Mouse (Mus musculus) CH12.LX (cell line): ENCODE results near the gene Mdm4. TPM values are rescaled to one million over a fixed set of nuclear protein-coding genes. Genes with fewer than 3 reads are reported as not detected.

ENCODE experiments used
- DNase-seq: peaks from one replicate; pipeline ENCODE4 v3.0.0-alpha.2; 2013; ENCODE audit errors: extremely low read depth
- H3K27ac ChIP-seq: 2 replicates; pipeline ENCODE4 v1.5.1; 2012; ENCODE audit warnings: low read depth, mild to moderate bottlenecking, control low read depth, moderate library complexity; ENCODE audit not compliant: insufficient read depth
- H3K27me3 ChIP-seq: replicated peaks from 2 replicates; pipeline ENCODE3; 2012; ENCODE audit warnings: inconsistent platforms
- H3K36me3 ChIP-seq, 2 experiments: replicated peaks in 1 of 2; 2 replicates each; pipeline versions ENCODE3 to v1.6.1; 2012; ENCODE audit warnings: inconsistent platforms in 1 of 2, low read length in 1 of 2, mild to moderate bottlenecking in 1 of 2, mixed read lengths in 1 of 2, moderate library complexity in 1 of 2; ENCODE audit not compliant: control insufficient read depth in 1 of 2, insufficient read depth in 1 of 2
- H3K4me1 ChIP-seq, 2 experiments: 2 replicates each; pipeline ENCODE4 v1.6.1; 2012; ENCODE audit warnings: inconsistent platforms in 1 of 2, moderate library complexity in 1 of 2; ENCODE audit not compliant: insufficient read depth in 2 of 2, control insufficient read depth in 1 of 2
- H3K4me2 ChIP-seq: 2 replicates; pipeline ENCODE4 v1.6.1; 2012; ENCODE audit warnings: low read depth, mild to moderate bottlenecking, control low read depth; ENCODE audit not compliant: poor library complexity, insufficient read depth, severe bottlenecking
- H3K4me3 ChIP-seq, 3 experiments: fragments of 150-350 bp in 1 of 3; sonication (generic) in 1 of 3; replicated peaks in 1 of 3; 2 replicates each; pipeline versions ENCODE3 to v1.5.1; 2011 to 2012; ENCODE audit warnings: low read depth in 2 of 3, low read length in 2 of 3, mild to moderate bottlenecking in 2 of 3, moderate library complexity in 2 of 3, control low read depth in 1 of 3, improper control_type of control experiment in 1 of 3, inconsistent platforms in 1 of 3, mixed read lengths in 1 of 3; ENCODE audit not compliant: poor library complexity in 1 of 3
- H3K79me2 ChIP-seq: replicated peaks from 2 replicates; pipeline ENCODE4 v1.6.1; 2012; ENCODE audit warnings: mild to moderate bottlenecking, moderate library complexity; ENCODE audit not compliant: control insufficient read depth, poor library complexity, insufficient read depth, severe bottlenecking; ENCODE audit errors: extremely low read depth
- H3K9ac ChIP-seq: 2 replicates; pipeline ENCODE4 v1.6.1; 2012; ENCODE audit warnings: low read depth, mild to moderate bottlenecking, control low read depth, moderate library complexity; ENCODE audit not compliant: insufficient read depth
- H3K9me3 ChIP-seq: replicated peaks from 2 replicates; pipeline ENCODE3; 2012; ENCODE audit warnings: low read length, inconsistent platforms, mixed read lengths
- BHLHE40 ChIP-seq: IDR thresholded peaks from 2 replicates; pipeline ENCODE4 v1.6.1; 2011; ENCODE audit warnings: mild to moderate bottlenecking, low read depth, low read length, improper control_type of control experiment
- CHD2 ChIP-seq: IDR thresholded peaks from 2 replicates; pipeline ENCODE4 v1.6.1; 2011; ENCODE audit warnings: low read length, improper control_type of control experiment
- CTCF ChIP-seq, 2 experiments: IDR thresholded peaks in 1 of 2; conservative IDR thresholded peaks in 1 of 2; 2 replicates each; pipeline ENCODE4 v1.5.1; 2011 to 2012; ENCODE audit warnings: low read depth in 2 of 2, low read length in 2 of 2, improper control_type of control experiment in 1 of 2, inconsistent platforms in 1 of 2, mild to moderate bottlenecking in 1 of 2, moderate library complexity in 1 of 2
- E2F4 ChIP-seq: IDR thresholded peaks from 2 replicates; pipeline ENCODE4 v1.6.1; 2011; ENCODE audit warnings: low read depth, low read length, improper control_type of control experiment; ENCODE audit not compliant: insufficient replicate concordance
- EP300 ChIP-seq: IDR thresholded peaks from 2 replicates; pipeline ENCODE4 v1.6.1; 2011; ENCODE audit warnings: low read length, improper control_type of control experiment
- HCFC1 ChIP-seq: IDR thresholded peaks from 2 replicates; pipeline ENCODE4 v1.6.1; 2012; ENCODE audit warnings: low read depth, mild to moderate bottlenecking, inconsistent platforms, low read length, improper control_type of control experiment
- IRF4 ChIP-seq: IDR thresholded peaks from 2 replicates; pipeline ENCODE4 v1.6.1; 2014; ENCODE audit warnings: low read depth, mild to moderate bottlenecking, inconsistent platforms, low read length, improper control_type of control experiment
- JUND ChIP-seq: conservative IDR thresholded peaks from 2 replicates; pipeline ENCODE4 v1.6.1; 2011; ENCODE audit warnings: low read depth, low read length, improper control_type of control experiment
- MAFK ChIP-seq: IDR thresholded peaks from 2 replicates; pipeline ENCODE4 v1.6.1; 2011; ENCODE audit warnings: low read length, improper control_type of control experiment; ENCODE audit not compliant: insufficient replicate concordance
- MAZ ChIP-seq: IDR thresholded peaks from 2 replicates; pipeline ENCODE4 v1.6.1; 2012; ENCODE audit warnings: low read depth, mild to moderate bottlenecking, inconsistent platforms, low read length, improper control_type of control experiment, moderate library complexity
- NELFE ChIP-seq: IDR thresholded peaks from 2 replicates; pipeline ENCODE4 v1.6.1; 2011; ENCODE audit warnings: low read depth, low read length, improper control_type of control experiment
- NRF1 ChIP-seq: IDR thresholded peaks from 2 replicates; pipeline ENCODE4 v1.6.1; 2014; ENCODE audit warnings: low read depth, mild to moderate bottlenecking, inconsistent platforms, low read length, improper control_type of control experiment, moderate library complexity
- POLR2AphosphoS2 ChIP-seq: IDR thresholded peaks from 2 replicates; pipeline ENCODE4 v1.6.1; 2011; ENCODE audit warnings: low read depth, low read length, improper control_type of control experiment
- SMC3 ChIP-seq: IDR thresholded peaks from 2 replicates; pipeline ENCODE4 v1.6.1; 2011; ENCODE audit warnings: low read depth, low read length, improper control_type of control experiment
- TCF12 ChIP-seq: IDR thresholded peaks from 2 replicates; pipeline ENCODE4 v1.6.1; 2014; ENCODE audit warnings: low read depth, mild to moderate bottlenecking, inconsistent platforms, low read length, improper control_type of control experiment
- USF1 ChIP-seq: IDR thresholded peaks from 2 replicates; pipeline ENCODE4 v1.6.1; 2014; ENCODE audit warnings: low read depth, mild to moderate bottlenecking, inconsistent platforms, low read length, improper control_type of control experiment
- ZC3H11A ChIP-seq: IDR thresholded peaks from 2 replicates; pipeline ENCODE4 v1.6.1; 2012; ENCODE audit warnings: low read depth, mild to moderate bottlenecking, inconsistent platforms, low read length, improper control_type of control experiment
- ZKSCAN1 ChIP-seq: IDR thresholded peaks from 2 replicates; pipeline ENCODE4 v1.6.1; 2012; ENCODE audit warnings: low read depth, inconsistent platforms, low read length, improper control_type of control experiment, borderline replicate concordance
- ZMIZ1 ChIP-seq: IDR thresholded peaks from 2 replicates; pipeline ENCODE4 v1.6.1; 2012; ENCODE audit warnings: low read depth, mild to moderate bottlenecking, inconsistent platforms, low read length, improper control_type of control experiment
- ZNF384 ChIP-seq: IDR thresholded peaks from 2 replicates; pipeline ENCODE4 v1.6.1; 2012; ENCODE audit warnings: low read depth, low read length, improper control_type of control experiment, inconsistent platforms
- dilution Hi-C: fragments of 300-500 bp; cut with MboI; formaldehyde crosslinking; loops from 2 replicates; pipeline ENCODE4 v1.14.3; 2020; ENCODE audit warnings: low sequenced_read_pairs; ENCODE audit not compliant: extremely low pct_unique_long_range_greater_than_20kb, extremely low pct_ligation_motif_present
- in situ Hi-C: fragments of 300-500 bp; cut with MboI; formaldehyde crosslinking; loops from 3 replicates; pipeline ENCODE4 v1.14.3; 2019; ENCODE audit warnings: low sequenced_read_pairs, low pct_ligation_motif_present, low pct_unique_long_range_greater_than_20kb, mixed read lengths
- polyA plus RNA-seq: library from polyadenylated mRNA; unstranded; fragments of >175 nt; gene quantifications from 2 replicates; pipeline ENCODE4 v1.2.1, GENCODE M21; 2012; ENCODE audit warnings: low read depth; ENCODE audit not compliant: insufficient read length
- total RNA-seq, 2 experiments: library from RNA; depleted of rRNA; stranded (reverse); fragments of 300-350 nt in 1 of 2; fragments of >200 nt in 1 of 2; gene quantifications; 2 replicates each; pipeline ENCODE4 v1.2.3; 2012 to 2014

Mdm4 gene
- total and polyA plus RNA-seq, 3 experiments: 66.5 to 107 (median 78.9) TPM

DNA sequence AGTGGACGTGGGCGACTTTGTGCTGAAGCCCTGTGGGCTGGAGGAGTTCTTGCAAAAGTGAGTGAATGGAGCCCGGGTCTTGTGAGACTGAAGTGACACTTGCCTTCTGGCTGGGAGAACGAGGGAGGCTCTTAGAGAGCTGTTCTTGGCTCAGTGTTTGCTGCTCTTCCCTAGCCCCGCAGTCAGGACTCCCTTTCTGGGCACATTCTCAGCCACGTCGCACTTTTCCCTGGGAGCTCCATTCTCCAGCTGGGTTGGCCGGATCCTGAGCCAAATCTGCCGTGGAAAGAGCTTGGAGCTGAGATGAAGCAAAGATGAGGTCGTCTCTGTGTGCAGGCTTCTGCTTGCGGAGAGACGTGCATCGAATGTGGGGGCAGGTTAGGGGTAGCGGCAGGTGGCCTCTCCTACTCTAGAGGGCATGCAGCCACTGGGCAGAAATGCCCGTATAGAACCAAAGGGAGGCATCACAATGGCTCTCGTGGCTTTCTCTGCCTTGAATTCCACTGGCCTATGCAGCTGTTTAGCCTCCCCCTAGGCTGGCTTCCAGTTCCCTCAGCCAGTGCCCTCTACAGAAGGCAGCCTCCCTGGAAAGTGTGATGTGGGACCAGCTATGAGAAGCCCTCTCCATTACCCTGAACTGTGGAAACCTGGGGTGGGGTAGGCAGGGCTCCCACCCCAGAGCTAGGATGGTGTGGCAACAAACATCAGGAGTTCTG, 41.5 kb upstream of the Mdm4 start:
- Histone ChIP-seq H3K9ac (no peak overlapping the region), H3K79me2 (no peaks in the 10 kb centered on the region; the same call in 1 of the 2 replicates), H3K4me2 (no peak overlapping the region), H3K27ac (no peak overlapping the region), H3K36me3 (peaks cover 52 to 87% of the 10 kb centered on the region in 2 experiments), H3K27me3 (no peaks in the 10 kb centered on the region), H3K4me3 (no peak overlapping the region), H3K4me1 (peaks cover 16 to 91% of the 10 kb centered on the region in 2 experiments), H3K9me3 (no peaks in the 10 kb centered on the region)
- dilution Hi-C loops: no loop called here
- TF ChIP-seq USF1 (no peak), JUND (no peak), ZC3H11A (no peak), NRF1 (no peak), CHD2 (no peak), POLR2AphosphoS2 (no peak), BHLHE40 (no peak), IRF4 (no peak), TCF12 (no peak), ZMIZ1 (no peak), ZNF384 (no peak), NELFE (no peak), CTCF (conservative IDR thresholded peaks at IDR 0.05 in 1 of 2, IDR thresholded peaks at IDR 0.05 in 1 of 2; ENCODE audit: low read depth in 2 of 2, low read length in 2 of 2) (no peak), HCFC1 (no peak), EP300 (no peak), E2F4 (no peak), SMC3 (no peak), MAZ (no peak), ZKSCAN1 (no peak)
- DNase-seq: no peak
- in situ Hi-C loops: no loop called here

DNA sequence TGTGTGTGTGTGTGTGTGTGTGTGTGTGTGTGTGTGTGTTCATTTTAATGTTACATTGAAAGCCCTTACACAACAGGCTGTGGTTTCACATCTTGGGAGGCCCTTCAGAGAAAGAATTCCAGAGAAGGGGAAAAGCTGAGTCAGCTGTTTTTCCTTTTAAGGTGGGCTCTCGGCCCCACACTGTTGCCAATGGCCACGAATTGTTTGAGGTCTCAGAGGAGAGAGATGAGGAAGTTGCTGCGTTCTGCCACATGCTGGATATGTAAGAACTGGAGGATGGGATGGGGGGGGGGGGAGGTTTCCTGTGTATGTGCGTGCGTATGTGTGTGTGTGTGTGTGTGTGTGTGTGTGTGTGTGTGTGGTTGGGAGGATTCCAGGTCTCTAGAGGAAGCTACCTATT, 39.8 kb upstream of the Mdm4 start:
- H3K4me1 ChIP-seq: peaks cover 11 to 81% of the 10 kb centered on the region in 2 experiments
- no peak overlapping the region for H3K9ac ChIP-seq
- no peak overlapping the region for H3K27ac ChIP-seq
- TF ChIP-seq MAFK (peak; percentile 97), ZMIZ1 (no peak)
- no peaks in the 10 kb centered on the region; the same call in 1 of the 2 replicates for H3K79me2 ChIP-seq
- DNase-seq: no peak
- H3K27me3 ChIP-seq: no peaks in the 10 kb centered on the region
- H3K36me3 ChIP-seq: peaks cover 59 to 88% of the 10 kb centered on the region in 2 experiments
- no peak overlapping the region for H3K4me2 ChIP-seq
- H3K9me3 ChIP-seq: no peaks in the 10 kb centered on the region
- in situ Hi-C loops (no loop called here), dilution Hi-C loops (no loop called here)
- H3K4me3 ChIP-seq: no peak overlapping the region
